Mouse (Mus musculus) heart, postnatal 0 days (tissue): ENCODE results near the gene Shroom1.

Experiments used
- CTCF ChIP-seq: IDR thresholded peaks from 2 replicates; pipeline ENCODE4 v1.5.1; 2016; ENCODE audit warnings: antibody characterized with exemption, control low read depth, low read depth
- EP300 ChIP-seq: IDR thresholded peaks from 2 replicates; pipeline ENCODE4 v1.6.1; 2016; ENCODE audit warnings: antibody characterized with exemption, low read depth

GRCm38 (mm10) chr11:53504376-53504775 is 47.4 kb downstream of the Shroom1 start:
- TF ChIP-seq CTCF (no peak), EP300 (no peak)
